Mouse (Mus musculus) adipocyte (in vitro differentiated cells): ENCODE data around the gene Arhgef28.
A peak's percentile ranks its signal among the peaks of the same experiment; 100 is the strongest.

Experiments
- DNase-seq: peaks from one replicate; pipeline ENCODE4 v3.0.0-alpha.2; 2016; ENCODE audit warnings: low spot score

The Arhgef28 gene

DNA sequence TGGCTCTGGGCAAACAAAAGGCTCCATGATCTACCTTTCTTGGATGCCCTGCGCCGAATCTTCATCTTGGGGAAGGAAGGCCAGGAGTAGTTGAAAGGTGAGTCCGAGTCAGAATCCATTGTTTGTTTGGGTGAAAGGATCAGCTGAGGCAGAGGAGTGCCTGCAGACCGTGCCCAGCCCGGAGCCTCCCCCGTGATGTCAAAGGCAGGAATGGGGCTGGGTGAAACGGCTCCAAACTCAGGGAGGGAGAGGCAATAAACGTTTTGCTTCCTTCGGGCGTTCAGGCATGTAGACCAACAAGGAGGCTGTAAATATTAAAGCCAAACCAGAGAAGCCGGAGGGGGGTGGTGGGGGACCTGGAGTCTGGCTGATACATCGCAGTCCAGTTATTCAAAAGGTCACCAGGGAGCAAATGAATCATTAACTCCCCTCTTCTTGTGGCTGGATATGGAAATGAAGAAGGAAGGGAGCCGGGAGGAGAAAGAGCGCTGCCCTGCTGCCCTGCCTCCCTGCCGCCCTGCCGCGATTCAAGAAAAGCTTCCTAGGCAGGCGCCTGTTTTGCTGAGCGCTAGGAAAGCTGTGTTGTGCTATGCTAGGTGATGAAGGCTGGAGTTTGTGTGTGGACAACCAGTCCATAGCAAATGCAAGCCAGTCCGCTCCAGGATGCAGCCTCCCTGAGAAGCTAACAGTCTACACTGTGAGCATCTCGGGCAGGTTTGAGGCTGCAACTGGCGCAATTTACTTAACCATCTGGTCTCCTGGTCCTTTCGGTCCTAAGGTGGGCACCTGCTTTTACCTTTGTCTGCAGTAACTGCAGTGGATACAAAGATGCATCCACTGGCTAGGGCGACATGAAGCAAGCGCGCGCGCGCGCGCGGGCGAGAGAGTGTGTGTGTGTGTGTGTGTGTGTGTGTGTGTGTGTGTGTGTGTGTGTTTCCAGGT is 190.0 kb downstream of the Arhgef28 start:
- no peak for DNase-seq

DNA sequence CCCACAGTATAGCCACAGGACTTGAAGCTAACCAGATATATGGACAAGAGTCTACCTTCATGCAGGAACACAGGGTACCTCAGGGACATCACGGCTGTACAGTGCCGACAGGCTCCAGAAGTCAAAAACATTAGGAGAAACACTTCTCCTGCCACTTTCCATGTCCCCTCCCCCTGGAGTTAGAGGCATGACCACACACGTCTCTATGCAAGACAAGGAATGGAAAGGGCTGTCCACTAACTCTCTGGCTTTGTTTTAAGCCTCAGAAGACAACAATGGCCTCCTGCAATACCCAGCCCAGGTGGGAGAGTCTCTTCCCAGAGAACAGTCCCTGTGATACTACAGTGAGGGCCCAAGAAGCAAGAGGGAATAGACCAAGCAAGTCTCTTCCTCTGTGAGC is 191.3 kb downstream of the Arhgef28 start:
- DNase-seq, result no peak

DNA sequence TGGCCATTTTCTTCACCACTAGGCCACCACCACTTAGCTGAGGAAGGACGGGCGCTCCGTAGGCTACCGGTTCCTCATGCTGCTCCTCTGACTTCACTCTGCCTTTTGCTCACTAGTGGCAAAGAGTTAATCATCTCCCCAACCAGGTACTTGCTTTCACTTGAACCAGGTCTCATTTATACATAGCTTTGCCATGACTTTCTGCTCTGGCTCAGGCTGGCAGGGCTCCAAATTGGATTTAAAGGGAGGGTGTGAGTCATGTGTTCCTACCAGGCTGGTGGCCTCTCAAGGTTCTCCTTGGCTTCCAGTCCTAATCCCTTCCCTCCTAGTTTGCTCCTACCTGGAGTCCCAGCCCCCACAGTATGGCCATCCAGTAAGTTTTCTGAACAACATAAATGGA is 192.5 kb downstream of the Arhgef28 start:
- DNase-seq, result no peak

DNA sequence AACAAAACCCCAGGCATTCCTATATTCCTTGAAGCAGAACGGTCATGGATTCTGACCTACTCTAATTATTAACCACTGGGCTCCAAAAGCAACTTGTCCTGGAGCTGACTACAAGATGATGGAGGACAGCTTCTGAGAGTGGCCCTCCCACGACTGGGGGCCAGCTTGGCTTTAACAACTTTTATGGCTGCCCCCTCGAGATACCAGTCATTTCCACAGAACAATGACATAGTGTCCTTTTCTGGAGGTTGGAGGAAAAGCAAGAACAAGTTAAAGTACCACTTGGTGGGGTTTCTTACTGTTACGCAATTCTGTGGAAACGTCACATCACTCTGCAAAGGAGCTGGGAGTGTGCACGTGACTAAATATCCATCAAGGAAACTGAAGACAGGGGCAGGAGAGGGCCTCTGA is 194.3 kb downstream of the Arhgef28 start:
- DNase-seq, result no peak

DNA sequence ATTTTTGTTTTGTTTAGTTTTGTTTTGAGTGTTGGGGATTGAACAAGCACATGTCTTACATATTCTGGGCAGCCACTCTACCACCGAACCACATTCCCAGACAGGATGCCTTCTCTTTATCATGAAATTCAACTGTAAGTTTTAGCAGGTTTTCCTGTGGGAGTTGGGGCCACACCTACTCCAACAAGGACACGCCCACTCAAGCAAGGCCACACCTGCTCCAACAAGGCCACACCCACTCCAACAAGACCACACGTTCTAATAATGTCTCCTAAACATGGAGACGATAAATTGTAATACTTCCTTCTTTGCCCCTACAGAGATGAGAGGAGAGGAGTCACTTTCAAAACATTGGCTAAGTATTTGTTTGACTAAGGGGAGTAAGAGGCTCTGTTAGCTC is 197.2 kb downstream of the Arhgef28 start:
- DNase-seq, result no peak

DNA sequence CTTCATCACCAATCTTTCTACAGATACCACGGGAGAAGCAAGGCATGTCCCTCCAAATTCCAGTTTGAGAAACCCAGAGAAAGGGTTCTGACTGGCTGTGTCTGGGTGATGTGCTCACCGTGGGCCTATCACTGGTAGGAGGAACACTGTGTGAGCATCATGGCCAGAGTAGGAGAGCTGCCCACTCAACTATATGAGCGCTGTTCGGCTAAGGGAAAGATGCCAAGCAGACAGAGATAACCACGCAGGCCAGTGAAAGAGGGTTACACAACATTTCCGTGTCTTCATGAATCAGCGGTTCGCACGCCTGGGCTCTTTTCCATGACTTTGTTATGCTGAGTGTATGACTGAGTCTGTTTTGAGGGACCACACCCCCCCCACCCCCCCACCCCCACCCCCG is 197.7 kb downstream of the Arhgef28 start:
- DNase-seq, result peak; percentile 36

DNA sequence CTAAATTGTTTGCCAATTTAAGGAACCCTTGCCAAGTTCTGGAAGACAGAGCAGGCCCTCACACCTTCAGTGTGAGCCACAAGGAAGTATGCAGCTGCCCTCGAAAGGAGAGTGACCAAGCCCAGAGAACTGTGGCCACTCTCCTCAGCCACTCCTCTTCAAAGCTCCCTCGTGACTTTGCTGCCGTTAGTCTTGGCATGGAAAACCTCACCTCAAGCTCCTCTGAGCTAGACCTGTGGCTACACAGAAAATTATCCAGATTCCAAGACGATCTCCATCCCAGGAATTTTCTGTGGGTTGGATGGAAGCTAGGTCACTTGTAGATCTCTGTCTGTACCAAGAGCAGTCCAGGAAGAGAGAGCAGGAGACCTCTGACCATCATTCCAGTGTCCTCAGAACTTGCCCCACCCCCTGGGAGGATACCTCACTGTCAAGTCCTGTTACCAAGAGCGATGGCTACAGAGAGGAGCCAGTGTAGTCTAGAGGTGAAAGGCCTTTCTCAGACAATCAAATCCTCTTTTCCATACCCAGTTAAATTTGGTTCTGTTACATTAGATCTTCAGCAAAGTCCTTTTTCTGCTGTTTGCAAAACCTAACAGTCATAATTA is 200.5 kb downstream of the Arhgef28 start:
- DNase-seq, result peak; percentile 12

DNA sequence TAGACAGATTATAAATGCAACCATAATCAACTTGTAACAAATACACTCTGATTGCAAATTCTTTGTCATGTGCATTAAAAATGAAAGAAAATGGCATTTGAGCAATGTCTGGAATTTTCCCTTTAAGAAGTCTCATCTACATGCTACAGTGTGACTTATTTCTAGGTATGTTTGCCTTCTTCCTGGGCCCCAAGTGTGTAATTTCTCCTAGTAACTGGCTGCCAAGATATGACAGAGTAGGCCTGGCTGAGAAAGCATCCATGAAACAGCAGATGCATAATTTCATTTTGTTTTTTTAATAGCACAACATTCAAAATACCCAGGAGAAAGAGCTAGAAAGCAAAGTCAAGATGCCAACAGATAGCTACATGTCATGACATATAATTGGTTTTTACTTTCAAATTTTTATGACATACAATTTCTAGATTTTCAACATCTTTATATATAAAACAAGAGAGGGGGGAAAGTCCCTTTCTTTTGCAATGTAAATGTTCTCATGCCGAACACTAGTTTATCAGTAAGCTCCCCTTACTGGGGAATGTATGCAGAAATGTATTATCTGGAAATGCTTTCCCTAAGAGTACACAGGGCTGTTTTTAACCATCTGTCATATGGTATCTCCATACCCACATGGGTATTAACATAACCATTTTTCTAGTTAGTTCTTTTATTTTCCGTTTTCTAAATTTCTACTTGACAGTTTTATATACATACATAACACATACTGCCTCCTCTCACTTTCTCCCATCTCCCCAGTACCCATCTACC is 201.4 kb downstream of the Arhgef28 start:
- DNase-seq, result no peak

DNA sequence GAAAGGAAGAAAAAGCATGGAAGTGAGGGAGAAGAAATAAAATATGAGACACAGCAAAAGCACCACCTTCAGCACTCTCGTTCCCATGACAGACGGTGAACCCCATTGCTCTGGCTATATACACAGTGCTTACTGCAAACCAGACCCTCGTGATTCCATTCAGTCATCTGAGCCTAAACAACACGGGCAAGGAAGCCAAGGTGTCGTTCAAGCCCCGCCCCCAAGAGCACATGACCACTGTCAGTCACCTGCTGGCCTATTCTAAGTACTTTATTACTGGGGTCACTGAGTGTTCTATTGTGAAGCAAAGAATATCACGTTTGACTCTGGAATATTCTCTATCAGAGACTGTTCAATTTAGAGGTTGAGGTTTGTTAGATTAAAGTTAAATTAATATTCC is 202.5 kb downstream of the Arhgef28 start:
- DNase-seq, result no peak

DNA sequence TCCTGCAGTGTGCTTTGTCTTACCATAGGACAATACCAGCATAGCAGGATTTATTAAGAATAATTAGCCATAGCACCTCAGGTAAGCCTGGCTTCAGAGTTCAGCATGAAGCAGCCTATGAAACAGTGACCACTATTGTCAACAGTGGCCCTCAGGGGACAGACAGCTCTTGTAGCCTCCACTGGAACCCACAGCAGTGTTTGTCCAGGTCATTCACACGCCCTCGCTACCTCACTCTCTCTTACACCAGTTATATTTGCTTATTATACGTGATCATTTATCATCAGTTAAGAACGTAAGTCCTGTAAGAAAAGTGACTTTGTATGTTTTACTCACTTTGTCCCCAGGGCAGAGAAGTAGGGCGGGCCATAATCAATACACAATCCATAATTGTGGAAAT is 203.6 kb downstream of the Arhgef28 start:
- DNase-seq, result no peak

DNA sequence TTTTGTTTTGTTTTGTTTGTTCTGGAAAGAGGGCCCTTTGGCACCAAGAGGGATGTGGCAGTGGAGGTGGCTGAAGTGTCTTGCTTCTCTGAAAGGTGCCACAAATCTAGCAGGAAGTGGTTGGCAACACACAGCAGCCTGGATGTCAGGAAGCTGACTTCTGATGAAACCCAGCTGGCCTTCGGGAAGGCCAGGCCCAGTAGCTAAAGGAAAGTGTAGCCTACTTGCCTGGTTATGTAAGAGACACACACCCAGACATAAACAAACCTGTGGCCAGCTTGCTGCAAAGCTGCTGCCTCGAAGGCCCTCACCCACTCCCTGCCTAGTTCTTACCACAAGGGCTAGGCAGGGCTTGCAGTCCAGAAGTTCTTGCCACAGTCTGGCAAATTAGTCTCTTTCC is 204.1 kb downstream of the Arhgef28 start:
- peak; percentile 67 for DNase-seq

DNA sequence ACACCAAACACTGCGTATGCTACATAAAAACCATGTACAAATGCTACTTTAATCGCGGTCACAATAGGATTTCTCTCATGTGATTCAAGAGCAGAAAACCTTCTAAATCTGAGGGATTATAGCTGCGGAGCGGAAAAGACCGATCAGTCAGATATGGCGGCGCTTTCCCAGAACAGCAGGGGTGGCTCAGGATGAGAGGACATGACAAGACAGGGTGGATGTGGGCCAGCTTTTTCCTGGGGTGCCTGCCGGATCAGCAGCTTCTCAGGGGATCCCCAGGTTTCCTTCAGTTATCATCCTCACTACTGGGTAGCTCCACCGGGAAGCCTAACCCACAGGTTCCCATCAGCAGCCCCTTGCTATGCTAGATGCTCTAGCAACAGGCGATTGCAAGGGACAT is 204.5 kb downstream of the Arhgef28 start:
- DNase-seq, result no peak

DNA sequence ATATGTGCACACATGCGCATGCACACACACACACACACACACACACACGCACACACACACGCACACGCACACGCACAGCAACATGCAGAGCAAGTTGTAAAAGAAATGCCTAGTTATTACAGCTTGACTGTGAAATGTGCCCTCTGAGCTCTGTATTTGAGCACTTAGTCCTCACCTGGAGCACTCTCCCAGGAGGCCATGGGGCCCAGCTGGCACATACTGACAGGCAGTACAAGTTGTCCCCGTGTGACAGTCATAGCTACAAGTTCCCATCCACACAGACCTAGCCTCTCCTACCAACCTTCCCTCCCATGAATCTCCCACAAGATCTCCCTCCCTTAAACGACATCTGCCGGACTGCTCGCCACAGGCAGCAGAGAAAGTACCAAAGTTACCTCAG is 205.4 kb downstream of the Arhgef28 start:
- no peak for DNase-seq

DNA sequence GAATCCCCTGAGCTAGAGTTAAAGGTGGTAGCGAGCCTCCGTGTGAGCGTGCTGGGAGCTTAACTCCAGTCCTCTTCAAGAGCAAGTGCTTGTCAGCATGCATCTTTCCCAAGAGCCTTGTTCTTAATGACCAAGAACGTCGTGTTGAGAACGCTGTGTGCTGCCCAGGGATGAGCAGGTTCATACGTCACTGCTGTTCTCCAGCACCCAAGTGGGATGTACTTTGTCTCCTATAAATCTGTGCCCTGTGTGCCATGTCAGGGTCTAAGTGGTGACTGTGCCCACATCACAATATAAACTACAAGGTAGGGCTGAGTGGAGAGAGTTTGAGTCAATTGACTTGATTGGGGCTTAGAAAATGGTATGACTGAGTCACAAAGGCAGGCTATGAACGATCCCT is 207.1 kb downstream of the Arhgef28 start:
- DNase-seq, result no peak

DNA sequence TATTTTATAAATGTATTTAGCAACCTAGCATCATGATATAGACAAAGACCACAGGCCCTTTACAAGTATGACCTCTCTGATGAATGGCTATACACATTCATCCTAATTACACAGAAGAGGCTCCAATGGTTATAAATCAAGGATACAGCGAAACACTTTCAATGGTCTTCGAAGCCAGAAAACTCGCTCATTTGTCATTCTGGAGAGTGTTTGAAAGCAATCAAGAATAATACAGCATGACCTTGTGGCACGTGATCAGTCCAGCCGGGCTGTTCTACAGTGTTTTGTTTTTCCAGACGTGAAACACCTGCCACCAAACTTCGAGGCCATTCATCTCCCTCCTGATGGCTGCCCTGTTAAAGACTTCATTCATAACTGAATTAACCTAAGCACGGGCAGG is 207.7 kb downstream of the Arhgef28 start:
- no peak for DNase-seq

DNA sequence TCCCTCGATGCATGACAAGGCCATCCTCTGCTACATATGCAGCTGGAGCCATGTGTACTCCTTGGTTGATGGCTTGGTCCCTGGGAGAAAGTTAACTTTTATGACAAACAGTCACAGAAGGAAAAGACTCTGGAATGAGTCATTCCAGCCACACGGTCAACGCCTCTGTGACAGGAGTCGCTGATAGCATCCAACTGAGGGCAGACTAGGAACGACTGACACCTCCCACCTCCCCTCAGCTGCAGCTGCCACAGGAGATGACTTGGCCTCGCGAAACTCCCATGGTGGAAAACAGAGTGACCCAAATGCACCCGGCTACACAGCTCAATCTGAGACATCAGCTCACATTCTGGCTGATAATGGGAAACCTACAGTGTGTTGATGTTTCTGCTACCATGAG is 215.3 kb downstream of the Arhgef28 start:
- DNase-seq, result no peak

DNA sequence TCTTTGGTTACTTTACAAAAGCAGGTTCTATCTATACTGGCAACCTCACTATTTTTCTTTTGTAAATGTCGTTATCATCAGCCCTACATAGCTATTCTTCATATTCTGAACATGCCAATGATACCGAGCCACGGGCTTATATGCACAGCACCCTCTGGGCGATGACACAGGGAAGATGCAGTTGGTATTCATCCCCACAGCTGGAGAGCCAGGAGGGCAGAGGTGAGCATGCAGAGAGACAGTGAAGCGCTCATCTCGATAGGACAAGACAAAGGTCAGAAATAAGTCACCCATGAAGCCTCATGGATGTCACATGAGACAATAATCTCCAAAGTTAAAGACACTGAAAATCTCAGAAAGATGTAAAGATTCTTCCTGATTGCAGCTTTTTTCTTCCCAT is 217.4 kb downstream of the Arhgef28 start:
- DNase-seq, result no peak

DNA sequence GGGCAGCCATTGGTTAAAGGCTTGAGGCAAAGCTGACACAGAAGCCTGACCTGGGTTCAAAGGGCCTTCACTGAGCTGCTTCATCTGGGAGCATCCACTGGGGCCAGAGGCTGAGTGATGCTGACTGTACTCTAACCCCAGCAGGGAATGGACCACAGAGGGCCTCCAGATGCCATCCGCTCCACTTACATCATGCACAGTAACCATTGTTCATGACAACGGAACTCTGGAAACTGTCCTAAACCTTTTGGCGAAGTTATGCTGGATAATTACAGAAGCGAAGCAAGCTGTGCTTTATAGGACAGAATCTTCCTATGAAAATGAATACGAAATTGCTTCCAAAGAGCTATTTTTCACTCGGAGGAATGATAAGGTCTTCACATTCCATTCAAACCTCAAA is 219.5 kb downstream of the Arhgef28 start:
- no peak for DNase-seq

DNA sequence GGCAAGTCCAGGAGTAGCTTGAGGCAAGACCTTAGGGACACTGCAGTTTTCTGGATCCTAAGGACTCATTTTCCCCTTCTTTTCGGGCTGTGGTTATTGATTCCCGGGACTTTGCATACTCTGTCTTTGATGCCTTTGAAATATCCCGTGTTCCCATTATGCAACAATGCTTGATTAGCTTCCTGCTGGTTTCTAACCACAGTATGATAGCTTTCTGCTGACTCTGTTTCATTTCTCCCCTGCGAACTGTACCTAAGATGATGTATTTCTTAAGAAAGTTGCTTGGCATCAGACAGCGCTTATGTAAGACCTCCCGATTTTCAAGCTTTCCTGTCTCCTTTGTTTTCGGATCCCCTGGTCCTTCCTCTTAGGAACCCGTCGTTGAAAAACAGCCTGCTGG is 229.1 kb downstream of the Arhgef28 start:
- no peak for DNase-seq

DNA sequence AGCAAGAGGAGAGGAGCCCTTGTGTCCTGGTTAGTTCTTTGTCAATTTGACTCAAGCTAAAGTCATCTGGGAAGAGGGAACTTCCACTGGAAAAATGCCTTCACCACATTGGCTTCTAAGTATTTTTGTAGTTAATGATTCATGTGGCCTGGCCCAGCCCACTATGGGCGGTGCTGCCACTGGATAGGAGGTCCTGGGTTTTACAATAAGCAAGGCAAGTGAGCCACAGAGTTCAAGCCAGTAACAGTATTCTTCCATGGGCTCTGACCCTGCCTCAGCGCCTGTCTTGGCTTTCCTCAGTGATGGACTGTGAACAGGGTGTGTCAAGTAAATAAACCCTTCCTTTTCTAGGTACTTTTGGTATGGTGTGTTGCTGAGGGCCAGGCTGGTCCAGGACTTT is 229.6 kb downstream of the Arhgef28 start:
- no peak for DNase-seq

DNA sequence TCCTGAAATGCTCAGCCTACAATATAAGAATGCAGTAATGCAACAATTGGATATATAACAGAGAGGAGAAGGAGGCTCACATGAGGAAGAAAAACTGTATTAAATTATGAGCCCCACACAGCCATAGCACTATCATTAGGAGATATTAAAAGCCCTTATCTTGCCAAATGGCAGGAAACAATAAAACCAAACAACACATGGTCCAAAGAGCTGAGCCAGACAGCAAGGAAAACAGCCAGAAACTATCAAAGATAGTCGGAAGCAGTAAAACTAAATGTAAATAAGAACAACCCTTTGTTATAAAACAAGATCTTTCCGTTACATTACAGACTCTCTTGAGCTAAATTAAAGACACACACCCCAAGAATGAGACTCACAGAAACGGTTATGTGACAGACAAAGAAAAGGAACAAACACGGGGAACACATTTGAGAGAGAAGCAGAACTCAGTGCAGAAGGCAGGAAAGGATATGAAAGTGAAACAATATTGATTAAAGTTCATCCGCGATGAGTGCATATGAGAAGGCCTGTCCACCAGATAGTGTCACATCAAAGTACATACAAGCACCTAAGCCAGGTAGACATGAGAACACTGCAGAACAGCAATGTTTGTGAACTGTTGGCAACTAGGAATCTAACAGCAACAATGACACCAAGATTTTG is 231.6 kb downstream of the Arhgef28 start:
- DNase-seq, result no peak

DNA sequence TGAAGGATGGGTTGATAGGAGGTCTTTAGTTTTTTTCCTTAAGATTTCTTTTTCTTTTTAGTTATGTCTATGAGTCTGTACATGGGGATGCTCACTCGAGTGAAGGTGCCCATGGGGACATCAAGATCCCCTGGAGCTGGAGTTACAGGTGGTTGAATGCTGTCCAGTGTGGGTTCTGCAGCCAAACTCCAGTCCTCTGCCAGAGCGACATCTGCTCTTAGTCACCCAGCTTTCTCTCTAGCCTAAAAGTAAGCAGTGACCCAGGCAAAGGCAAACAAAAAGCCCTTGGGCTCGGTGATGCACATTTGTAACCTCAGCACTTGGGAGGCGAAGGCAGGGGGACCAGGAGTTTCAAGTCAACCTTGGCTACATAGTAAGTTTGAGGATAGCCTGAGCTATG is 232.3 kb downstream of the Arhgef28 start:
- no peak for DNase-seq
